Mouse (Mus musculus): ENCODE results near the gene Scml4. TPM values are rescaled to one million over a fixed set of nuclear protein-coding genes. Genes with fewer than 3 reads are reported as not detected.

Scml4 gene
- polyA plus RNA-seq, 1 experiment from 2014 or later: 0.92 TPM

DNA sequence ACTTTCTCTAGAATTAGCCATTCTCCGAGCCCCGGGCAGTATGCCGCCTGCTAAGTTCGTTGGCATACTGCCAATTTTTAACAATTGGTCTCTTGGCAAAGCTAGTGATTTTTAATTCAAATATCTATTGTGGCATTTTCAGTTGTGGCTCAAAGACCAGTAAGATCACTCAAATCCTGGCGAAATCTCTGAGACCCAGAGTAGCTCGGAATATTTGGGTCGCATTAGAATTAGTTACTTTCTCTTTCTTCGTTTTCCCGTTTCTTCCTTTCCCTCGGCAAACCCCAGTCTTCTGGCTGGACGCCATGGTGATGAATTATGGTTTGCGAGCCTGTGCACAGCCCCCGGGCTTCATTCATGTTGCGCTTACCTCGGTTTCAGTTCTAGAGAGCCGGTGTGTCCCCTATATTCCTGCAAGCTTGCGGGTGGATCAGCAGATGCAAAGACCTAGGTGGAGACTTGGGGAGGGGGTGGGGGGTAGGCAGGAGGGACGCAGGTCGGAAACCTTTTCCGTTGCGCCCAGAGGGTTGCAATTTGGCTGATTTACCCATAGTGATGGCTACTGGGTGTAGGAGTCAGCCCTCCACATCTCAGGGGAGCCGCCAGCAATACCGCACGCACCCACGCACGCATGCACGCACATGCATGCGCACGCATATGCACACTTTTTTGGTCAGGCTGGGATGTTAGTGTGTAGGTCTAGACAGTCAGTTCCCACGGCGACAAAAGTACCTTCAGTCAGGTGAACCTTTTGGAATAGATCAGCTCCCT, 3.6 kb downstream of the Scml4 start:
- no peak for ATAC-seq (replicated peaks; ENCODE audit: insufficient number of reproducible peaks, low FRiP score, low TSS enrichment)
- Histone ChIP-seq H3K4me2 (peak overlapping the region; percentile 61), H3K36me3 (ENCODE audit: control insufficient read depth, insufficient read depth, low read length) (no peaks in the 10 kb centered on the region), H3K27ac (ENCODE audit: low read depth, low read length) (no peak overlapping the region), H3K9me3 (replicated peaks; ENCODE audit: control insufficient read depth, low read length) (no peaks in the 10 kb centered on the region), H3K27me3 (ENCODE audit: control insufficient read depth, insufficient read depth, low read length) (no peaks in the 10 kb centered on the region; the same call in 1 of the 2 replicates), H3K4me3 (ENCODE audit: low read depth, low read length) (peak overlapping the region; percentile 31), H3K9ac (ENCODE audit: low read depth, low read length) (no peak overlapping the region), H3K4me1 (ENCODE audit: control insufficient read depth, insufficient read depth, low read length) (no peaks in the 10 kb centered on the region)
- 44% methylated on average over 31 of the region's 31 CpGs for WGBS (ENCODE audit: insufficient replicate concordance)

DNA sequence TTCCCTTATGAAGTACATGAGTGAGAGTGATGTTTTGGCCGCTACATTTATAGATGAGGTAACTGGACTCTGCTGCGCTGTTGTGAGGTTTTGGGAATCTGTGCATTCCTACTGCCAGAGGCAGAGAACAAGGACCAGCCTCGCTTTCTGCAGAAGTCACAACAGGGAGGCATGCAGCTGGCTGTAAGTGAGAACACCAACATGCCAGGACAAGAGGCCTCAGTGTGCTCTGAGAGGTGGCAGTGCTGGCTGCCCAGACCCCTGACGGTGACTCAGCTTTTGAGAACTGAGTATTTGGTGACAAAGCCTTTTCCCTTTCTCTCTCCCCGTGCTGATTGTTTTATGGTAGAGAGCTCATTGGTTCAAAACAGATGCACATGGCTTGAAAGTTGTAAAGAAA, 4.5 kb downstream of the Scml4 start:
- Histone ChIP-seq H3K36me3 (ENCODE audit: control insufficient read depth, insufficient read depth, low read length) (no peaks in the 10 kb centered on the region), H3K27ac (ENCODE audit: low read depth, low read length) (no peak overlapping the region), H3K4me3 (ENCODE audit: low read depth, low read length) (no peak overlapping the region), H3K4me1 (ENCODE audit: control insufficient read depth, insufficient read depth, low read length) (no peaks in the 10 kb centered on the region), H3K27me3 (ENCODE audit: control insufficient read depth, insufficient read depth, low read length) (no peaks in the 10 kb centered on the region; the same call in 1 of the 2 replicates), H3K9ac (ENCODE audit: low read depth, low read length) (no peak overlapping the region), H3K4me2 (peak overlapping the region; percentile 61), H3K9me3 (replicated peaks; ENCODE audit: control insufficient read depth, low read length) (no peaks in the 10 kb centered on the region)
- no peak for ATAC-seq (replicated peaks; ENCODE audit: insufficient number of reproducible peaks, low FRiP score, low TSS enrichment)
- 52% methylated on average over 5 of the region's 5 CpGs for WGBS (ENCODE audit: insufficient replicate concordance)

DNA sequence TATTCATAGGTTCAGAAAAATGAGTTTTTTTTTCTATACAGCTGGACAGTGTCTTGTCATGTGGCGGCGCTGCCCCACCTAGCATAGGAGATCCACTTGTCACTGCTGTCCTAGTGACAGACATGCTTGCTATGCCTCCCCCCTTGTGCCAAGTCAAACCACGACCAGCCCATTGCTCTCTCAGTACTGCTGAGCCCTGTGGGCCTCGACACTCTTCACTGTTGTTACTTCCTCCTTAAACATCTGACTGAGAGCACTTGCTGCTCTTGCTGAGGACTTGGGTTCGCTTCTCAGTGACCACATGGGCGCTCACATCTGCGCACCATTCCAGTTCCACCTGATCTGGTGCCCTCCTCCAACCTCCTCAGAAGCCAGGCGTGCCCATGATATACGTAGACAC, 8.2 kb downstream of the Scml4 start:
- 79% methylated on average over 9 of the region's 9 CpGs for WGBS (ENCODE audit: insufficient replicate concordance)
- ATAC-seq (replicated peaks; ENCODE audit: insufficient number of reproducible peaks, low FRiP score, low TSS enrichment): no peak
- no peaks in the 10 kb centered on the region for H3K4me1 ChIP-seq (ENCODE audit: control insufficient read depth, insufficient read depth, low read length)
- no peak overlapping the region for H3K4me2 ChIP-seq
- no peaks in the 10 kb centered on the region for H3K36me3 ChIP-seq (ENCODE audit: control insufficient read depth, insufficient read depth, low read length)
- no peak overlapping the region for H3K27ac ChIP-seq (ENCODE audit: low read depth, low read length)
- no peaks in the 10 kb centered on the region for H3K9me3 ChIP-seq (replicated peaks; ENCODE audit: control insufficient read depth, low read length)
- H3K9ac ChIP-seq (ENCODE audit: low read depth, low read length): no peak overlapping the region
- no peaks in the 10 kb centered on the region; the same call in 1 of the 2 replicates for H3K27me3 ChIP-seq (ENCODE audit: control insufficient read depth, insufficient read depth, low read length)
- H3K4me3 ChIP-seq (ENCODE audit: low read depth, low read length): no peak overlapping the region

DNA sequence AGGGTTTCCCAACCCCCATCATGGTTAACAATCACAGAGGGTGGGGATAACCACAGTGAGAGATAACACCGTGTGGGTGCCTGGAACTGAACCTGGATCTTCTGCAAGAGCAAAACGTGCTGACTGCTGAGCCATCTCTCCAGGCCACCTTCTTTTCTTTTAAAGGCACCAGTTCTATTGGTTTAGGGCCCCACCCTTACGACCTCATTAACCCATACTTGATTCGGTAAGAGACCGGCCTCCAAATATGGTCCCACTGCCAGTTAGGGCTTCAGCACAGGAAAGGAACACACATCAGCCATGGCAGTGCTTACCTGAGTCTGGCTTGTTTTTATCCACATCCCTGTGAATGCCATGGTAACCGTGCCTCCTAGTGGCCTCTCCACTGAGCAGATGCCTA, 9.3 kb downstream of the Scml4 start:
- no peak for ATAC-seq (replicated peaks; ENCODE audit: insufficient number of reproducible peaks, low FRiP score, low TSS enrichment)
- WGBS (ENCODE audit: insufficient replicate concordance): 70% methylated on average over 6 of the region's 6 CpGs

DNA sequence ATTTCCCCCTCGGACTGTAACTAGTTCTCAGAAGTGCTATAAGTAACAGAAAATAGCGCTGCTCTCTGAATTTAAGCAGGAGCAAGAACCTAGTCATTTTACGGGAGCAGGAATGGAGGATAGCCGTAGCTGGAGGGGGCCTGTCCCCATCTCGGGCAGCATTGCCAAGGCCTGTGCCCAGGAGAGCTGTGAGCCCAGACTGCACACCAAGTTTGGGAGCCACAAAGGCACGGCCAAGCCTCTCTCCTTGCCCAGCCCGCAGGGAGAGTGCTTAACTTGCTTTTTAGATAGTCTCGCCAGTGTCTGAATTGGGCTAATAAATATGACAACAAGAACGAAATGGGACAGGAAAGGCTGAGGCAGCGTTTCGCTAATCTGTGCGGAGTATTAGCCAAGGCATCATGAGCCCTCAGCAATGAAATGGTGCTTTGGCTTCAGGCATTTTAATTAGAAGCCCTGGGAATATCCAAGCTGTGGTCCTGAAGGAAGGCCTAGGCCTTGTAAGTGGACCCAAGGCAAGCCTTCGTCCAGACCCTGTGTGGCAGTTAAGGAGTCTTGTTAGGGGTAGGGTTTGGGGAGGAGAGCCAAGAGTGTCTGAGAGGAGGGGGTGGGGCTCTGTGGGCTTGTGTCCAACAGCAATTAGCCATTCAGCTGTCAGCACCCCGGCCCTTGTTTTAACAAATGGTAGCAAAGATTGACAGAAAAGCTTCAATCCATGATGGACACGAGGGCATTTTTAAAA, 12.3 kb downstream of the Scml4 start:
- H3K9ac ChIP-seq (ENCODE audit: low read depth, low read length): no peak overlapping the region
- WGBS (ENCODE audit: insufficient replicate concordance): 82% methylated on average over 15 of the region's 15 CpGs
- no peak overlapping the region for H3K27ac ChIP-seq (ENCODE audit: low read depth, low read length)
- no peak overlapping the region for H3K4me2 ChIP-seq
- H3K27me3 ChIP-seq (ENCODE audit: control insufficient read depth, insufficient read depth, low read length): no peaks in the 10 kb centered on the region
- H3K9me3 ChIP-seq (replicated peaks; ENCODE audit: control insufficient read depth, low read length): no peaks in the 10 kb centered on the region
- ATAC-seq (replicated peaks; ENCODE audit: insufficient number of reproducible peaks, low FRiP score, low TSS enrichment): no peak
- H3K4me1 ChIP-seq (ENCODE audit: control insufficient read depth, insufficient read depth, low read length): peaks cover 6% of the 10 kb centered on the region
- no peak overlapping the region for H3K4me3 ChIP-seq (ENCODE audit: low read depth, low read length)
- no peaks in the 10 kb centered on the region for H3K36me3 ChIP-seq (ENCODE audit: control insufficient read depth, insufficient read depth, low read length)

More for the DNA sequence above, 9.3 kb downstream of the Scml4 start:
- Histone ChIP-seq H3K9ac (ENCODE audit: low read depth, low read length) (no peak overlapping the region), H3K27me3 (ENCODE audit: control insufficient read depth, insufficient read depth, low read length) (no peaks in the 10 kb centered on the region; the same call in 1 of the 2 replicates), H3K27ac (ENCODE audit: low read depth, low read length) (no peak overlapping the region), H3K9me3 (replicated peaks; ENCODE audit: control insufficient read depth, low read length) (no peaks in the 10 kb centered on the region), H3K36me3 (ENCODE audit: control insufficient read depth, insufficient read depth, low read length) (no peaks in the 10 kb centered on the region), H3K4me1 (ENCODE audit: control insufficient read depth, insufficient read depth, low read length) (no peaks in the 10 kb centered on the region), H3K4me2 (no peak overlapping the region), H3K4me3 (ENCODE audit: low read depth, low read length) (no peak overlapping the region)

DNA sequence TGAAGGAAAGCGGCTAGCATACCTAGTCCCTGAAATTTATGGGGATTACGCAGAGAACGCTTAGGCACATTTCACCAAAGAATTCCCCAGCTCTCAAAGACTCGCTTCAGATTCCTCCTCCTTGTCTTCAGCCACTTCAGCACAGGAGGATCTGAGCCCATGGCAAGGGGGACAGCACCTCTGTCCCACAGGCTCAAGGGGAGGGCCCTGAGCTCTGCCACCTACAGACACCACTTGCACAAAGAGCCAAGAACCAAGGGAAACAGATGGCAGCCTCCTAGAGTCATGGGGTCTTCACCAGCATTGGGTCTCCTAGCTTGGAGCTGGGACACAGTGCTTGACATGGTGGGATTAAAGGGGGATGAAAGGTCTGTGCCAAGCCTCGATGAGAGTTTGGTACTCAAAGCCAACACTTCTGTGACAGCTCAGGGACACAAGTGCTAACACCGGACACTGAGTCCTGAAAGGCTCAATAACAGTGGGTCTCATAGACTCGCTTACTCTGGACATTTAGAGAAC, 13.0 kb downstream of the Scml4 start:
- Histone ChIP-seq H3K27ac (ENCODE audit: low read depth, low read length) (no peak overlapping the region), H3K4me2 (no peak overlapping the region), H3K27me3 (ENCODE audit: control insufficient read depth, insufficient read depth, low read length) (no peaks in the 10 kb centered on the region), H3K36me3 (ENCODE audit: control insufficient read depth, insufficient read depth, low read length) (no peaks in the 10 kb centered on the region), H3K4me1 (ENCODE audit: control insufficient read depth, insufficient read depth, low read length) (peaks cover 6% of the 10 kb centered on the region), H3K4me3 (ENCODE audit: low read depth, low read length) (no peak overlapping the region), H3K9me3 (replicated peaks; ENCODE audit: control insufficient read depth, low read length) (no peaks in the 10 kb centered on the region), H3K9ac (ENCODE audit: low read depth, low read length) (no peak overlapping the region)
- 83% methylated on average over 7 of the region's 7 CpGs for WGBS (ENCODE audit: insufficient replicate concordance)
- no peak for ATAC-seq (replicated peaks; ENCODE audit: insufficient number of reproducible peaks, low FRiP score, low TSS enrichment)

DNA sequence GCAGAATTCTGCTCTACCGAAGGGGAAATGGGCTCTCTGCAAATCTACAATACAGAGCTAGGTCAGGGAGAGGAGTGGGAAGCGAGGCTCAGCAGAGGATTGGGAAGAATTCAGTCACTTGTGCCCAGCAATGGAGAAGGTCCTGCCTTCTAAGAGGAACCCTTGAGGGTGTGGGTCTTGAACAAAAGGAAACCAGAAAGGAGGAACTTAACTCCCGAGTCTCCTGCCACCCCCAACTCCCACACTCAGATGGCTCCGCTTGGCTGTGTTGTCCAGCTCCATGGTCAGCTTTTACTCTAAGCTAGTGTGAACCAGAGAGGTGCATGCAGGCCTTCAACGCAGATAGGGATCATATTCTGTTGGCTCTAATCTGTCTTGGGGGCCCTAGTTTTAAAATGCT, 16.0 kb downstream of the Scml4 start:
- Histone ChIP-seq H3K27me3 (ENCODE audit: control insufficient read depth, insufficient read depth, low read length) (no peaks in the 10 kb centered on the region), H3K36me3 (ENCODE audit: control insufficient read depth, insufficient read depth, low read length) (no peaks in the 10 kb centered on the region), H3K4me1 (ENCODE audit: control insufficient read depth, insufficient read depth, low read length) (peaks cover 6% of the 10 kb centered on the region), H3K4me2 (no peak overlapping the region), H3K4me3 (ENCODE audit: low read depth, low read length) (no peak overlapping the region), H3K9me3 (replicated peaks; ENCODE audit: control insufficient read depth, low read length) (no peaks in the 10 kb centered on the region), H3K27ac (ENCODE audit: low read depth, low read length) (no peak overlapping the region), H3K9ac (ENCODE audit: low read depth, low read length) (no peak overlapping the region)
- no peak for ATAC-seq (replicated peaks; ENCODE audit: insufficient number of reproducible peaks, low FRiP score, low TSS enrichment)
- WGBS (ENCODE audit: insufficient replicate concordance): 62% methylated on average over 5 of the region's 5 CpGs

DNA sequence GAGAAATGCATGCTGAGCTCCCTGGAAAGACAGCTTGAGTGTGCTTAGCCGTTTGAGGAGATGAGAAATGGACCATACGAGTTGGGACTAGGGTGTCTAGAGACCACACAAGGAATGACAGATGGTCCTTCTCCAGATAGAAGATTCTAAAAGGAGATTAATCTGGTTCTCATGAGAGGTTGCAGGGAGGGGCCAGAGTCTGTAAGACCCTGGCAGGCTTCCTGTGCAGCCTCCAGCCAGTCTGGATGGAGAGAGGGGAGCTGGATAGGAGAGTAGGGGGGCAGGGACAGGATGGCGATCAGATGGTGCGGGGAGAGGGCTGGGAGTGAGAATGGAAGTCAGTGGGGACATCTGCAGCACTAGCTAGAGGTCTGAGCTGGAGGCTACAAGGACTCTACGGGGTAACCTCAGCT, 19.1 kb downstream of the Scml4 start:
- Histone ChIP-seq H3K27me3 (ENCODE audit: control insufficient read depth, insufficient read depth, low read length) (no peaks in the 10 kb centered on the region), H3K36me3 (ENCODE audit: control insufficient read depth, insufficient read depth, low read length) (no peaks in the 10 kb centered on the region), H3K9ac (ENCODE audit: low read depth, low read length) (no peak overlapping the region), H3K4me2 (no peak overlapping the region), H3K4me3 (ENCODE audit: low read depth, low read length) (no peak overlapping the region), H3K27ac (ENCODE audit: low read depth, low read length) (no peak overlapping the region), H3K9me3 (replicated peaks; ENCODE audit: control insufficient read depth, low read length) (no peaks in the 10 kb centered on the region), H3K4me1 (ENCODE audit: control insufficient read depth, insufficient read depth, low read length) (peaks cover 6% of the 10 kb centered on the region)
- 60% methylated on average over 5 of the region's 5 CpGs for WGBS (ENCODE audit: insufficient replicate concordance)
- no peak for ATAC-seq (replicated peaks; ENCODE audit: insufficient number of reproducible peaks, low FRiP score, low TSS enrichment)

Data from heart, embryonic 11.5 days (tissue).